Mouse (Mus musculus): ENCODE data around the gene Grb2.

GRCm38 (mm10) chr11:115683326-115683725 is 25.1 kb downstream of the Grb2 start:
- TF ChIP-seq CTCF (IDR thresholded peaks at IDR 0.05; ENCODE audit: low read depth) (no peak), EP300 (IDR thresholded peaks at IDR 0.05; ENCODE audit: low read depth) (no peak)

Data from liver, embryonic 14.5 days (tissue).